Mouse (Mus musculus): ENCODE data around the gene Ptprcap.
"Not testable (repeated sequence)": the region's sequence is repeated elsewhere in the genome, so short reads cannot be mapped to it uniquely, and the experiment has no call there.

Ptprcap gene

GRCm38 (mm10) chr19:4125741-4126696 is 27.4 kb upstream of the Ptprcap start, which contains the start of gene Aip:
Gene Aip, minus strand, starts transcription at chr19:4125858.
- peak; percentile 95 to 97 for DNase-seq (ENCODE audit: low spot score in 2 of 2)

- no peak for DNase-seq (ENCODE audit: low spot score in 2 of 2)
These were observed 26.5 kb upstream of the Ptprcap start for GRCm38 (mm10) chr19:4126759-4127495.

GRCm38 (mm10) chr19:4129462-4129861 is 23.9 kb upstream of the Ptprcap start:
- DNase-seq (ENCODE audit: low spot score in 2 of 2) = no peak

- DNase-seq (ENCODE audit: low spot score in 2 of 2) = no peak
These were observed 23.3 kb upstream of the Ptprcap start for GRCm38 (mm10) chr19:4130106-4130505.

- no peak for DNase-seq (ENCODE audit: low spot score in 2 of 2)
These were observed 22.3 kb upstream of the Ptprcap start for GRCm38 (mm10) chr19:4131075-4131474.

- DNase-seq (ENCODE audit: low spot score in 2 of 2) = no peak
These were observed 21.6 kb upstream of the Ptprcap start for GRCm38 (mm10) chr19:4131768-4132167.

- no peak for DNase-seq (ENCODE audit: low spot score in 2 of 2)
These were observed 19.1 kb upstream of the Ptprcap start for GRCm38 (mm10) chr19:4134354-4134753.

GRCm38 (mm10) chr19:4135229-4135962 is 18.0 kb upstream of the Ptprcap start:
- not testable (repeated sequence) for DNase-seq (ENCODE audit: low spot score in 2 of 2)

GRCm38 (mm10) chr19:4135963-4136345 is 17.4 kb upstream of the Ptprcap start:
- DNase-seq (ENCODE audit: low spot score in 2 of 2) = not testable (repeated sequence)

GRCm38 (mm10) chr19:4136463-4136862 is 16.9 kb upstream of the Ptprcap start:
- DNase-seq (ENCODE audit: low spot score in 2 of 2) = no peak

GRCm38 (mm10) chr19:4137913-4138312 is 15.5 kb upstream of the Ptprcap start:
- DNase-seq (ENCODE audit: low spot score in 2 of 2) = no peak

- DNase-seq (ENCODE audit: low spot score in 2 of 2) = no peak
These were observed 14.0 kb upstream of the Ptprcap start, which contains the start of gene Gpr152 for GRCm38 (mm10) chr19:4139446-4139845. Gene Gpr152, plus strand, starts transcription at chr19:4139787.

- no peak for DNase-seq (ENCODE audit: low spot score in 2 of 2)
These were observed 13.3 kb upstream of the Ptprcap start for GRCm38 (mm10) chr19:4140147-4140546.

GRCm38 (mm10) chr19:4142416-4143173 is 10.8 kb upstream of the Ptprcap start:
- DNase-seq (ENCODE audit: low spot score in 2 of 2) = no peak

GRCm38 (mm10) chr19:4143759-4144268 is 9.6 kb upstream of the Ptprcap start, which contains the start of gene Cabp4:
Gene Cabp4, minus strand, starts transcription at chr19:4144033.
- DNase-seq (ENCODE audit: low spot score in 2 of 2) = no peak

- DNase-seq (ENCODE audit: low spot score in 2 of 2) = no peak
These were observed 8.6 kb upstream of the Ptprcap start for GRCm38 (mm10) chr19:4144550-4145498.

GRCm38 (mm10) chr19:4145936-4146335 is 7.5 kb upstream of the Ptprcap start:
- DNase-seq (ENCODE audit: low spot score in 2 of 2) = no peak

GRCm38 (mm10) chr19:4146366-4147021 is 6.9 kb upstream of the Ptprcap start:
- no peak for DNase-seq (ENCODE audit: low spot score in 2 of 2)

- DNase-seq (ENCODE audit: low spot score in 2 of 2) = no peak
These were observed 6.4 kb upstream of the Ptprcap start for GRCm38 (mm10) chr19:4147022-4147405.
